Mouse (Mus musculus): ENCODE results near the gene 1810062G17Rik.

1810062G17Rik gene

GRCm38 (mm10) chr3:36478776-36479175 lies 3.0 kb downstream of the 1810062G17Rik start:
- peak; percentile 16 for DNase-seq

- no peak for DNase-seq
These were observed 4.7 kb downstream of the 1810062G17Rik start for GRCm38 (mm10) chr3:36480486-36480885.

- peak; percentile 32 for DNase-seq
These were observed 6.0 kb downstream of the 1810062G17Rik start for GRCm38 (mm10) chr3:36481776-36482193.

- DNase-seq, result no peak
These were observed 7.2 kb downstream of the 1810062G17Rik start for GRCm38 (mm10) chr3:36482940-36483339.

GRCm38 (mm10) chr3:36484292-36484691 lies 8.6 kb downstream of the 1810062G17Rik start:
- no peak for DNase-seq

GRCm38 (mm10) chr3:36486176-36486575 lies 10.4 kb downstream of the 1810062G17Rik start:
- DNase-seq, result no peak

- DNase-seq, result no peak
These were observed 11.1 kb downstream of the 1810062G17Rik start for GRCm38 (mm10) chr3:36486881-36487280.

- DNase-seq, result no peak
These were observed 12.6 kb downstream of the 1810062G17Rik start for GRCm38 (mm10) chr3:36488367-36488766.

- DNase-seq, result no peak
These were observed 13.3 kb downstream of the 1810062G17Rik start for GRCm38 (mm10) chr3:36488899-36489589.

- no peak for DNase-seq
These were observed 13.8 kb downstream of the 1810062G17Rik start for GRCm38 (mm10) chr3:36489590-36489910.

GRCm38 (mm10) chr3:36491535-36491934 lies 15.8 kb downstream of the 1810062G17Rik start:
- DNase-seq, result no peak

GRCm38 (mm10) chr3:36492716-36493391 lies 17.1 kb downstream of the 1810062G17Rik start:
- no peak for DNase-seq

GRCm38 (mm10) chr3:36493641-36494283 lies 18.0 kb downstream of the 1810062G17Rik start:
- no peak for DNase-seq

GRCm38 (mm10) chr3:36494613-36495012 lies 18.9 kb downstream of the 1810062G17Rik start:
- no peak for DNase-seq

GRCm38 (mm10) chr3:36495436-36495835 lies 19.7 kb downstream of the 1810062G17Rik start:
- DNase-seq, result peak; percentile 70

- DNase-seq, result no peak
These were observed 20.5 kb downstream of the 1810062G17Rik start for GRCm38 (mm10) chr3:36496273-36496672.

- DNase-seq, result peak; percentile 37
These were observed 21.0 kb downstream of the 1810062G17Rik start for GRCm38 (mm10) chr3:36496746-36497145.

- DNase-seq, result no peak
These were observed 22.5 kb downstream of the 1810062G17Rik start for GRCm38 (mm10) chr3:36498224-36498623.

GRCm38 (mm10) chr3:36499418-36499817 lies 23.7 kb downstream of the 1810062G17Rik start:
- DNase-seq, result no peak

- DNase-seq, result no peak
These were observed 25.2 kb downstream of the 1810062G17Rik start for GRCm38 (mm10) chr3:36500976-36501375.

- DNase-seq, result no peak
These were observed 25.8 kb downstream of the 1810062G17Rik start for GRCm38 (mm10) chr3:36501546-36501945.

- DNase-seq, result no peak
These were observed 29.6 kb downstream of the 1810062G17Rik start for GRCm38 (mm10) chr3:36505306-36505705.

GRCm38 (mm10) chr3:36505809-36506735 lies 30.3 kb downstream of the 1810062G17Rik start:
- DNase-seq, result no peak
